Mouse (Mus musculus): ENCODE data around the gene Zdhhc18. TPM values are rescaled to one million over a fixed set of nuclear protein-coding genes. Genes with fewer than 3 reads are reported as not detected.

Gene Zdhhc18
- polyA plus RNA-seq (2012; fragmentation: generic; extraction: Trizol): 10 to 100 TPM in 1 of 2 experiments, 1 to 10 TPM in 1; 7.5 to 15.8 TPM

GRCm38 (mm10) chr4:133649989-133650699 is at the start of gene Zdhhc18:
Zdhhc18 (minus strand) TSS chr4:133650154.

GRCm38 (mm10) chr4:133671881-133672844 is 22.2 kb upstream of the Zdhhc18 start, which contains the start of gene Pigv:
Pigv (minus strand) TSS chr4:133672647.

GRCm38 (mm10) chr4:133601721-133602218 is 48.2 kb downstream of the Zdhhc18 start, which contains the start of gene Sfn:
Sfn (minus strand) TSS chr4:133602168.

GRCm38 (mm10) chr4:133584059-133584951 is 65.6 kb downstream of the Zdhhc18 start, which contains the start of gene Gpn2:
Gpn2 (plus strand) TSS chr4:133584362.

GRCm38 (mm10) chr4:133574070-133574842 is 75.7 kb downstream of the Zdhhc18 start, which contains the start of gene Gpatch3:
Gpatch3 (plus strand) TSS chr4:133574745.

Other genes with a start within 250 kb of the Zdhhc18 start
- gene Tent5b, start 170.0 kb downstream of the Zdhhc18 start, polyA plus RNA-seq (2012; fragmentation: generic; extraction: Trizol): 10 to 100 TPM; 10.2 to 10.5 TPM
- gene Trnp1, start 151.6 kb downstream of the Zdhhc18 start, polyA plus RNA-seq (2012; fragmentation: generic; extraction: Trizol): 1 to 10 TPM; 2.5 to 6.5 TPM
- under 1 TPM in 1 of 2 experiments, not detected in 1; 0.07 TPM for gene Kdf1, start 131.2 kb downstream of the Zdhhc18 start, polyA plus RNA-seq (2012; fragmentation: generic; extraction: Trizol)
- 100 to 1,000 TPM; 131 TPM for gene Nudc, start 104.2 kb downstream of the Zdhhc18 start, polyA plus RNA-seq (2012; fragmentation: generic; extraction: Trizol)
- not detected for gene Nr0b2, start 96.8 kb downstream of the Zdhhc18 start, polyA plus RNA-seq (2012; fragmentation: generic; extraction: Trizol)
- gene Gpatch3, start 75.4 kb downstream of the Zdhhc18 start, polyA plus RNA-seq (2012; fragmentation: generic; extraction: Trizol): 1 to 10 TPM; 3.6 to 6.5 TPM
- 10 to 100 TPM; 15.3 to 16.3 TPM for gene Gpn2, start 65.8 kb downstream of the Zdhhc18 start, polyA plus RNA-seq (2012; fragmentation: generic; extraction: Trizol)
- gene Sfn, start 48.0 kb downstream of the Zdhhc18 start, polyA plus RNA-seq (2012; fragmentation: generic; extraction: Trizol): 1 to 10 TPM in 1 of 2 experiments, under 1 TPM in 1; 0.21 to 1.9 TPM
- 10 to 100 TPM in 1 of 2 experiments, 1 to 10 TPM in 1; 5.1 to 10.3 TPM for gene Pigv, start 22.5 kb upstream of the Zdhhc18 start, polyA plus RNA-seq (2012; fragmentation: generic; extraction: Trizol)
- 10 to 100 TPM in 1 of 2 experiments, 1 to 10 TPM in 1; 4.3 to 18.7 TPM for gene Arid1a, start 106.6 kb upstream of the Zdhhc18 start, polyA plus RNA-seq (2012; fragmentation: generic; extraction: Trizol)
- 1 to 10 TPM; 1.6 to 2.6 TPM for gene Rps6ka1, start 237.6 kb upstream of the Zdhhc18 start, polyA plus RNA-seq (2012; fragmentation: generic; extraction: Trizol)